Mouse (Mus musculus) gastrocnemius, adult 18-20 months (tissue): ENCODE results near the gene Rdh11. TPM values are rescaled to one million over a fixed set of nuclear protein-coding genes. Genes with fewer than 3 reads are reported as not detected.
A peak's percentile ranks its signal among the peaks of the same experiment; 100 is the strongest.

Source experiments
- DNase-seq: peaks from one replicate; pipeline ENCODE4 v3.0.0; 2021; ENCODE audit warnings: low spot score
- total RNA-seq, 2 experiments: library from RNA; stranded (reverse); gene quantifications; 2 replicates each; pipeline ENCODE4 v1.2.3; 2021

Gene Rdh11
- total RNA-seq, 2 experiments from 2014 or later: 1.9 to 2.7 TPM

GRCm38 (mm10) chr12:79140811-79141210 lies 51.3 kb downstream of the Rdh11 start:
- no peak for DNase-seq

- no peak for DNase-seq
Measured at GRCm38 (mm10) chr12:79139417-79139816, 52.7 kb downstream of the Rdh11 start.

DNA sequence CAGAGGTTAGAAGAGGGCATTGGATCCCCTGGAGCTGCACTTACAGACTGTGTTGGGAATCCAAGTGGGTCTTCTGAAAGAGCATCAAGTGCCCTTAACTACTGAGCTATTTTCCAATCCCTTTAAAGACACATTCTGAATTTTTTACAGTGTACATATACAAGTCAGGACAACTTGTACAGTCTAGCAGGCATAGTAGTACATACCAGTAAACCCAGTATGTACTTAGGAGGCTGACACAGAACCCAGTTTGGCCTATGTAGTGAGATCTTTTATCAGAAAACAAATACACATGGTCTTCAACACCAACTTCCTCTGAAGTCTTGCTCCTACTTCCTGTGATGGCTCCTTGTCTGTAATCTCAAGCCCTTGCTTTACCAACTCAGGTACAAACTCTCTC lies 53.1 kb downstream of the Rdh11 start:
- DNase-seq: no peak

DNA sequence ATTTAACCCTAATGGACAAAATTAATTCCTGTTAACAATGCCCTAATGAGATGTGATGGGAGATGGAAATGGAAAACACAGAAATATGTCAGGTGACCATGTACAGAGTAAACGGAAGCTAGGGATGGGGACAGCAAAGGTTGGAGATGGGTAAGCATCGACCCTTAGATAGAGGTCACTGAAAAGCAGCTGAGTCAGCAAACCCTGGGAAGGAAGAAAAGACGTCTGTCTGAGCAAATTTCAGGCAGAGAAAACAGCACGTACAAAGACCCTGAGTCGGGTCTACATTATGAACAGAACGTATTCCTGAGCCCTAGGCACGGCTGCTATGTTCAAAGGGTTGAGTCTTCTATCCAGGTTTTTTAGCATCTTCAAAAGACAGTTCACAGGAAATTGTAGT lies 55.1 kb downstream of the Rdh11 start:
- no peak for DNase-seq

DNA sequence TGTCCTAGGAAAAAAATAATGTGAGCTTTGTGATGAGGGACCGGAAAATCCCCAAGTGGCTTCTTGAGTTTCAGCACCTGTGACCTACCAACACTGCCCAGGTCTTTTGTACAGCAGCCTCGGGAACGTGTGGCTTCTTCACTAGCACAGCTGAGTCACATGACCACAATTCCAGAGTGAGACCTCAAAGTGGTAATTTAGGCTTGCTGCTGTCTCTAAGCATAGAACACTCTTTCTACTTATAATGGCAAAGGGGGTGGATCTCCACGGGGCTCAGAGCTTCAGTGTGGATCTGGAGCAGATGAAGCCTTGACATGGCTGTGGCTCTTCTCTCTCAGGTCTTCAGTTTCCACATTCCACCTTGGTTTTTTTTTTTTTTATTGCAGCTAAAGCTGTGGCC lies 57.0 kb downstream of the Rdh11 start:
- no peak for DNase-seq

DNA sequence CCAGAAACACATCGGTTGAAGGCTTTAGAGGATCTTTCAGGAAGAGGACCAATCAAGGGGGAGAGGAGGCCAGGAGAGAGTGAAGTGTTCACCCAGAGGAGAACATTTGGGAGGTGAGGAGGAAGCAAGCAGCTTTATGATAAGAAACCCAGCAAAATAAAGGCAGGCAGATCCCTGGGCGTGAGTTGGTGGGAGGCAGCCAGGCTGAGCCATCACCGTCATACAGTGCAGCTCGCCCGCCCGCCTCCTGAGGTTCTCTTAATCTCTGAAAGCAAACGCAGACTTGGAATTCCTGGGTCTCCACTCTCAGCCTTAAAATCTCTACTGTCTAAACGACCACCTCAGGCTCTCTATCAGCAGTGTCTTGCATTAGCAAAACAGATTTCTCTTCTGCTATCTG lies 57.4 kb downstream of the Rdh11 start:
- DNase-seq: no peak

GRCm38 (mm10) chr12:79131706-79132460 lies 60.2 kb downstream of the Rdh11 start:
- no peak for DNase-seq

- DNase-seq: no peak
Measured at GRCm38 (mm10) chr12:79131178-79131675, 60.9 kb downstream of the Rdh11 start.

- DNase-seq: peak; percentile 29
Measured at GRCm38 (mm10) chr12:79130299-79131177, 61.6 kb downstream of the Rdh11 start, which contains the start of gene Arg2. TSS of gene Arg2 (plus strand) at chr12:79130777.

Other genes starting within 250 kb of the Rdh11 start
- gene Tmem229b, start 184.7 kb downstream of the Rdh11 start, total RNA-seq: 1 to 10 TPM; 2.5 to 5.5 TPM
- 1 to 10 TPM in 1 of 2 experiments, under 1 TPM in 1; 0.71 to 1.0 TPM for gene Plekhh1, start 163.1 kb downstream of the Rdh11 start, total RNA-seq
- gene Pigh, start 102.6 kb downstream of the Rdh11 start, total RNA-seq: 1 to 10 TPM; 1.7 to 2.4 TPM
- gene Arg2, start 61.5 kb downstream of the Rdh11 start, total RNA-seq: not detected
- gene Vti1b, start 19.6 kb downstream of the Rdh11 start, total RNA-seq: 10 to 100 TPM; 83.3 to 97.1 TPM
- gene Rdh12, start 16.6 kb upstream of the Rdh11 start, total RNA-seq: under 1 TPM in 1 of 2 experiments, not detected in 1; 0.09 TPM
- 10 to 100 TPM; 14.4 to 15.5 TPM for gene Zfyve26, start 104.0 kb upstream of the Rdh11 start, total RNA-seq
- under 1 TPM; 0.17 to 0.23 TPM for gene Rad51b, start 105.0 kb upstream of the Rdh11 start, total RNA-seq